Mouse (Mus musculus) liver, embryonic 14.5 days (tissue): ENCODE results near the gene Ttc6. TPM values are rescaled to one million over a fixed set of nuclear protein-coding genes. Genes with fewer than 3 reads are reported as not detected.

ENCODE experiments used
- ATAC-seq: fragments of 200-750 bp; cut with Nextera tagmentation; 2 replicates; pipeline ENCODE4 v1.8.0; 2017; ENCODE audit warnings: moderate number of reproducible peaks, mild to moderate bottlenecking, moderate library complexity; ENCODE audit not compliant: insufficient read depth
- DNase-seq, 3 experiments: peaks; one replicate each; pipeline ENCODE4 v3.0.0-alpha.2; 2012 to 2013; ENCODE audit warnings: low read depth in 3 of 3, low spot score in 3 of 3
- H3K27ac ChIP-seq: fragments of 300-500 bp; sonication (generic); 2 replicates; pipeline ENCODE4 v1.5.1; 2014; ENCODE audit warnings: moderate library complexity, mild to moderate bottlenecking, control low read depth, inconsistent platforms
- H3K27me3 ChIP-seq: fragments of 300-500 bp; sonication (generic); 2 replicates; pipeline ENCODE4 v1.6.1; 2014; ENCODE audit warnings: mild to moderate bottlenecking, low read length, moderate library complexity; ENCODE audit not compliant: control insufficient read depth, insufficient read depth
- H3K36me3 ChIP-seq: fragments of 300-500 bp; sonication (generic); replicated peaks from 2 replicates; pipeline ENCODE4 v1.6.1; 2014; ENCODE audit warnings: low read depth; ENCODE audit not compliant: control insufficient read depth, insufficient read depth
- H3K4me1 ChIP-seq, 2 experiments: fragments of 200-500 bp in 1 of 2; fragments of 300-500 bp in 1 of 2; sonication (generic) in 1 of 2; replicated peaks; 2 replicates each; pipeline ENCODE4 v1.6.1; 2012 to 2014; ENCODE audit warnings: antibody characterized with exemption in 1 of 2, inconsistent platforms in 1 of 2, low read length in 1 of 2; ENCODE audit not compliant: control insufficient read depth in 2 of 2, insufficient read depth in 2 of 2
- H3K4me2 ChIP-seq: fragments of 300-500 bp; sonication (generic); 2 replicates; pipeline ENCODE4 v1.6.1; 2014; ENCODE audit warnings: low read depth, mild to moderate bottlenecking, control low read depth, moderate library complexity
- H3K4me3 ChIP-seq, 2 experiments: fragments of 200-500 bp in 1 of 2; fragments of 300-500 bp in 1 of 2; sonication (generic) in 1 of 2; 2 replicates each; pipeline ENCODE4 v1.5.1; 2012 to 2014; ENCODE audit warnings: low read depth in 2 of 2, low read length in 2 of 2, mild to moderate bottlenecking in 2 of 2, control low read depth in 1 of 2, inconsistent platforms in 1 of 2, moderate library complexity in 1 of 2; ENCODE audit not compliant: insufficient read depth in 1 of 2
- H3K9ac ChIP-seq: fragments of 300-500 bp; sonication (generic); replicated peaks from 2 replicates; pipeline ENCODE4 v1.6.1; 2014; ENCODE audit warnings: mild to moderate bottlenecking, control low read depth, moderate library complexity
- H3K9me3 ChIP-seq: fragments of 300-500 bp; sonication (generic); 2 replicates; pipeline ENCODE4 v1.6.1; 2016; ENCODE audit warnings: low read length, mixed read lengths; ENCODE audit not compliant: control insufficient read depth
- CTCF ChIP-seq: IDR thresholded peaks from 2 replicates; pipeline ENCODE4 v1.5.1; 2016; ENCODE audit warnings: antibody characterized with exemption, low read depth, control low read depth
- EP300 ChIP-seq: IDR thresholded peaks from 2 replicates; pipeline ENCODE4 v1.6.1; 2016; ENCODE audit warnings: antibody characterized with exemption, low read depth
- WGBS: fragments of 180-500 bp; shearing (Covaris S2); extraction: QIAGEN DNeasy Blood & Tissue Kit; methylation state at CpG from one replicate; pipeline ENCODE4 v1.1.7; 2014; ENCODE audit not compliant: insufficient replicate concordance; 5-methylcytosine and 5-hydroxymethylcytosine counted together
- polyA plus RNA-seq, 2 experiments: library from polyadenylated mRNA; depleted of rRNA in 1 of 2; stranded (reverse) in 1 of 2; unstranded in 1 of 2; fragments of >200 nt; fragmentation: Nextera tagmentation in 1 of 2; extraction: Ambion mirVana in 1 of 2; gene quantifications; 2 replicates each; pipeline versions ENCODE4 v1.2.1 to v1.2.3; 2012 to 2014

Gene Ttc6
- polyA plus RNA-seq, 2 experiments: 0.04 to 0.08 TPM

DNA sequence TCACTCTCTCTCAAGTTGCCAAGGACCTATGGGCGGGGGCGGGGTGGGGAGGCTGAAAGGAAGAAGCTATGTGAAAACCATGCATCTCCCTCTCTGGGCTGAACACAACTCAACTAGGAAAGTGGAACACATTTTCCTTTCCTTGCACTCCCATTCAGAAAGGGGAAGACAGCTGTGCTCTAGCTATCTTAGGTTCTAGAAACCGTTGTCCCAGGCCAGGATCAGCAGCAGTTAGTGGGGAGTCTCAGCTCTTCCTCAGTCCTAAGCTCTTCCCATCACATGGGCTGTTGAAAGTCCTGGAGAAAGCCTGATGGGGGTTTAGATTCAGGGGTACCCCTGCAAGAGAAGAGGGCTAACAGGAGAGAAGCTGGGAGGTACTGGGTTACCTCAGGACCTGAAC is 9.8 kb upstream of the Ttc6 start:
- Histone ChIP-seq H3K4me1 (no peaks in the 10 kb centered on the region), H3K36me3 (no peaks in the 10 kb centered on the region), H3K9me3 (no peaks in the 10 kb centered on the region), H3K4me3 (no peak overlapping the region), H3K9ac (no peak overlapping the region), H3K27ac (no peak overlapping the region), H3K27me3 (peaks cover 40% of the 10 kb centered on the region), H3K4me2 (no peak overlapping the region)
- ATAC-seq: no peak
- no peak for DNase-seq
- 27% methylated on average over 3 of the region's 3 CpGs for WGBS
- TF ChIP-seq EP300 (no peak), CTCF (no peak)

DNA sequence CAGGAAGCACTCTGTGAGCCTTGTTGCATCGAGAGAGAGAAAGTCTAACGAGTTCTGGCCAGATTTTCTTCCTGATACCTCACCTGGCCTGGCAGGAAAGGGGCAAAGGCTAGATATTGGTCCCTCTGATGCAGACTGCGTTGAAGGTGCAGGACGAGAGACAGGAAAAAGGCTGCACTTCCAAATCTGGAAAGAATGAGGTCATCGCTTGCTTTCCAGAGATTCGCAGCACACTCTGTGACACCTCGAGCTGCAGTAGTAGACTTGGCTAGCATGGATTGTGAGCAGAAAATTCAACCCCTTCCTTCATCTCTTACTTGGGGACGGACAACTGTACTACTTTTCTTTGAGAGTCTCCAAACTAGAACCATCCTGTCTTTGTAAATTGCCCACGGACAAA is 7.9 kb downstream of the Ttc6 start:
- WGBS: 11% methylated on average over 9 of the region's 9 CpGs
- DNase-seq (no peak), ATAC-seq (no peak)
- H3K27ac ChIP-seq: no peak overlapping the region
- H3K27me3 ChIP-seq: peaks cover 9% of the 10 kb centered on the region
- TF ChIP-seq EP300 (no peak), CTCF (no peak)
- no peak overlapping the region for H3K4me3 ChIP-seq
- H3K36me3 ChIP-seq: no peaks in the 10 kb centered on the region
- 0 out of 4 replicates have a peak, but pooled peaks cover 0 to 2% of the 10 kb centered on the region in 2 experiments for H3K4me1 ChIP-seq
- H3K9me3 ChIP-seq: no peaks in the 10 kb centered on the region
- H3K9ac ChIP-seq: no peak overlapping the region
- no peak overlapping the region for H3K4me2 ChIP-seq

DNA sequence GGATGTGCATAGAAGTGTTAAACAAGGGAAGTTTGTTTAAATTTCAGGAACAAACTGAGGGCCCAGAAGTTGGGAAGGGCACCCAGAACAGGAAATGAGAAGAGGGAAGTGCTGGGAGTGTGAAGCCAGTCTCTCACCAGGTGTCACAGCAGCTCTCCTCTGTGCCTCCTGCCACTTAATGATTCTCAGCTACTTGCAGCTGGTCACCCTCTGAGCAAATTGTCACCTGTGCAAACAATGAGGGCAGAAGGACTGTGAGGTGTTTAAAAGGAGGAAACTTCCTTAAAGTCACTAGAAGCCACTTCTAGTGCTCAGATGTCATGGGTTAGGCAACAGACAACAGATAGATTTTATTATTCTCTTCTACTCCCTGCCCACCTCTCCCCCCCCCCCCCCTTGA is 8.5 kb downstream of the Ttc6 start:
- Histone ChIP-seq H3K4me3 (no peak overlapping the region), H3K36me3 (no peaks in the 10 kb centered on the region), H3K4me1 (0 out of 4 replicates have a peak, but pooled peaks cover 0 to 2% of the 10 kb centered on the region in 2 experiments), H3K9ac (no peak overlapping the region), H3K4me2 (no peak overlapping the region), H3K9me3 (no peaks in the 10 kb centered on the region), H3K27ac (no peak overlapping the region), H3K27me3 (peaks cover 9% of the 10 kb centered on the region)
- DNase-seq (no peak), ATAC-seq (no peak)
- TF ChIP-seq CTCF: no peak

DNA sequence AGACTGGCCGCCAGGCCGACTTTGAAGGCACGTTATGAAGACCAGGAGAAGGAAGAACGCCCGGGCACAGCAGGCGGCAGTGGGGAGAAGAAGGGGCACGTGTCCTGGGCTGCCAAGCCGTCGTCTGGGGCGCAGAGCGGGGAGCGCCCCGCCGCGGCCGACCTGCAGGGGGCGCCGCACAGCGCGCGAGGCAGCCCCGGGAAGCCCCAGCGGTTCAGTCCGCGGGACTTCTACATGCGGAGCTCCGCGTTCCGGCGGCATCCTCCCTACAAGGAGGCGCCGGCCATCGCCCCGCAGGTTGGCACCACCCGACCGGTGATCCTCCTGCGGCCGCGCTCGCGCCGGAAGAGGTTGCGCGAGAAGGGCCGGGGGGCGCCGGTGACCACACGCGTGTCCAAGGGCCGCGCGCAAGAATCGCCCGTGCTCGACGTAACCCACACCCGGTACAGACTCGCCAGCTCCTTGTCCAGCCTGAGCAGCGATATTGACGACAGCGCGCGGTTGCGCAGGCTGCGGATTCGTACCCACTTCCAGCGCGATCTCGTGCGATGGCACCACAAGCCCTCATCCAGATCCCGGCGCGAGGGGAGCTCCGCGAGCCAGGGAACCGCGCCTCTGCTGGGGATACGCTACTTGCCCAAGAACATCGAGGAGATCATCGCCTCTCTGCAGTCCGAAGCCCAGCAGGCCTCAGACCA is 12.2 kb downstream of the Ttc6 start:
- 0 out of 4 replicates have a peak, but pooled peaks cover 0 to 2% of the 10 kb centered on the region in 2 experiments for H3K4me1 ChIP-seq
- DNase-seq: no peak
- peak overlapping the region in 1 of 2 experiments; percentile 37; a peak in 2 of 4 replicates for H3K4me3 ChIP-seq
- H3K4me2 ChIP-seq: peak overlapping the region; percentile 61
- H3K9me3 ChIP-seq: no peaks in the 10 kb centered on the region
- H3K9ac ChIP-seq: no peak overlapping the region
- 3% methylated on average over 70 of the region's 81 CpGs for WGBS
- H3K27ac ChIP-seq: no peak overlapping the region
- no peak for ATAC-seq
- H3K27me3 ChIP-seq: peaks cover 9% of the 10 kb centered on the region
- no peak; the same call in 1 of the 2 replicates for TF ChIP-seq CTCF
- no peak for TF ChIP-seq EP300
- H3K36me3 ChIP-seq: no peaks in the 10 kb centered on the region

DNA sequence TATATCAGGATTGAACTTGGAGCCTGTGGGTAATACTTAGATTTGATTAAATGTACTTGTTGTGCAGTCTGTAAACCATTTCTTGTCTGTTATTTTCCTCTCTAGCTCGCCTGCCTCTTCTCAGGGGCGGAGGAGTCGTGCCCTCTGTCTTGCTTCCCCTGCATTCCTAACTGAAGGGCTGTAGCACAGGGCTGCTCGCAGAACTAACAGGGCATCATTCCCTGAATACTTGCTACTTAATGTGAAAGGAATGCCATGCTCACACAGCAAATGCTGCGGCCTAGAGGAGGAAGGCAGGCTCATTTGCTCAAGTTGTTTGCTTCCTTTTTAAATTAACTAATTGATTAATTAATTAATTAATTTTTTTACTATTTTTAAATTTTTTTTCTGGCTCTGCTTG is 43.7 kb downstream of the Ttc6 start:
- no peaks in the 10 kb centered on the region for H3K9me3 ChIP-seq
- no peaks in the 10 kb centered on the region for H3K36me3 ChIP-seq
- ATAC-seq (no peak), DNase-seq (no peak)
- H3K4me2 ChIP-seq: no peak overlapping the region
- H3K4me1 ChIP-seq: no peaks in the 10 kb centered on the region
- 59% methylated on average over 5 of the region's 5 CpGs for WGBS
- no peak overlapping the region for H3K9ac ChIP-seq
- H3K27ac ChIP-seq: no peak overlapping the region
- H3K27me3 ChIP-seq: no peaks in the 10 kb centered on the region
- TF ChIP-seq CTCF (no peak), EP300 (no peak)
- no peak overlapping the region for H3K4me3 ChIP-seq
